Mouse (Mus musculus): ENCODE data around the gene Gm1043.

GRCm38 (mm10) chr5:37177061-37177460, 91.9 kb downstream of the Gm1043 start:
- TF ChIP-seq POLR2A (IDR thresholded peaks at IDR 0.05; ENCODE audit: borderline replicate concordance, low read depth, low read length) (no peak), CTCF (IDR thresholded peaks at IDR 0.05; ENCODE audit: low read depth, low read length) (no peak)
